Mouse (Mus musculus): ENCODE results near the gene Itpk1. TPM values are rescaled to one million over a fixed set of nuclear protein-coding genes. Genes with fewer than 3 reads are reported as not detected.

Gene Itpk1
- polyA plus RNA-seq, 1 experiment, result 34.2 TPM

- TF ChIP-seq CTCF (IDR thresholded peaks at IDR 0.05; ENCODE audit: borderline replicate concordance, control insufficient read depth, extremely low read depth, insufficient read depth, low read length, poor library complexity) (peak; percentile 55; the same call in 1 of the 2 replicates), POLR2A (IDR thresholded peaks at IDR 0.05; ENCODE audit: control insufficient read depth, extremely low read depth, insufficient read depth, low read length, poor library complexity) (no peak)
- Histone ChIP-seq H3K27ac (ENCODE audit: control insufficient read depth, insufficient read depth, low read length) (no peak overlapping the region), H3K36me3 (ENCODE audit: control insufficient read depth, insufficient read depth, low read length) (no peaks in the 10 kb centered on the region), H3K4me1 (replicated peaks; ENCODE audit: control insufficient read depth, insufficient read depth, low read length) (peaks cover 22% of the 10 kb centered on the region), H3K4me3 (ENCODE audit: control insufficient read depth, insufficient read depth, low read length) (no peak overlapping the region), H3K27me3 (ENCODE audit: control insufficient read depth, insufficient read depth, low read length) (no peaks in the 10 kb centered on the region)
- WGBS, result 87% methylated on average over 7 of the region's 7 CpGs
- DNase-seq, result peak; percentile 71
Measured at GRCm38 (mm10) chr12:102681590-102681989, 23.1 kb downstream of the Itpk1 start.

DNA sequence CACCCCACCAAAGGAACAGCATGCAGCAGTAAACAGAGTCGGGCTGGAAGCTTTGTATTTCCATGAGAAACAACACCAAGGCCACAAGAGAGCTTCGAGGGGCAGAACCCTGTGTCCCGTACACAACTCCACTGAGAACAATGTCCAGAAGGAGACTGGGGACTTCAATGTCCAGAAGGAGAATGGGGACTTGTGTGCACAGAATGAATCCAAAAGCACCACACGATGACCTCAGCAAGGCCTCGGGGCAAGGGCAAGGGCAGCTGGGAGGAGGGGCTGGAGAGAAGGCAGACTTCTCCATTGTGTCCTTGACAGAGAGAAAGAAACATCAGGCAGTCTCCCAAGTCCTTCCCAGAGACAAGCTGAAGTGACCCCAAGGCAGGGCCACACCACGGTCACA lies 25.9 kb downstream of the Itpk1 start:
- H3K27me3 ChIP-seq (ENCODE audit: control insufficient read depth, insufficient read depth, low read length), result no peaks in the 10 kb centered on the region
- no peaks in the 10 kb centered on the region for H3K36me3 ChIP-seq (ENCODE audit: control insufficient read depth, insufficient read depth, low read length)
- DNase-seq, result no peak
- H3K4me3 ChIP-seq (ENCODE audit: control insufficient read depth, insufficient read depth, low read length), result no peak overlapping the region
- H3K4me1 ChIP-seq (replicated peaks; ENCODE audit: control insufficient read depth, insufficient read depth, low read length), result peaks cover 32% of the 10 kb centered on the region
- TF ChIP-seq POLR2A (IDR thresholded peaks at IDR 0.05; ENCODE audit: control insufficient read depth, extremely low read depth, insufficient read depth, low read length, poor library complexity) (no peak), CTCF (IDR thresholded peaks at IDR 0.05; ENCODE audit: borderline replicate concordance, control insufficient read depth, extremely low read depth, insufficient read depth, low read length, poor library complexity) (no peak)
- no peak overlapping the region for H3K27ac ChIP-seq (ENCODE audit: control insufficient read depth, insufficient read depth, low read length)
- 86% methylated on average over 6 of the region's 6 CpGs for WGBS

GRCm38 (mm10) chr12:102677089-102677488 lies 27.6 kb downstream of the Itpk1 start:
- TF ChIP-seq POLR2A (IDR thresholded peaks at IDR 0.05; ENCODE audit: control insufficient read depth, extremely low read depth, insufficient read depth, low read length, poor library complexity), result no peak
- no peak for TF ChIP-seq CTCF (IDR thresholded peaks at IDR 0.05; ENCODE audit: borderline replicate concordance, control insufficient read depth, extremely low read depth, insufficient read depth, low read length, poor library complexity)
- no peaks in the 10 kb centered on the region for H3K27me3 ChIP-seq (ENCODE audit: control insufficient read depth, insufficient read depth, low read length)
- no peak overlapping the region for H3K27ac ChIP-seq (ENCODE audit: control insufficient read depth, insufficient read depth, low read length)
- peaks cover 44% of the 10 kb centered on the region for H3K4me1 ChIP-seq (replicated peaks; ENCODE audit: control insufficient read depth, insufficient read depth, low read length)
- DNase-seq, result no peak
- no peak overlapping the region for H3K4me3 ChIP-seq (ENCODE audit: control insufficient read depth, insufficient read depth, low read length)
- H3K36me3 ChIP-seq (ENCODE audit: control insufficient read depth, insufficient read depth, low read length), result no peaks in the 10 kb centered on the region
- WGBS, result 85% methylated on average over 3 of the region's 3 CpGs

DNA sequence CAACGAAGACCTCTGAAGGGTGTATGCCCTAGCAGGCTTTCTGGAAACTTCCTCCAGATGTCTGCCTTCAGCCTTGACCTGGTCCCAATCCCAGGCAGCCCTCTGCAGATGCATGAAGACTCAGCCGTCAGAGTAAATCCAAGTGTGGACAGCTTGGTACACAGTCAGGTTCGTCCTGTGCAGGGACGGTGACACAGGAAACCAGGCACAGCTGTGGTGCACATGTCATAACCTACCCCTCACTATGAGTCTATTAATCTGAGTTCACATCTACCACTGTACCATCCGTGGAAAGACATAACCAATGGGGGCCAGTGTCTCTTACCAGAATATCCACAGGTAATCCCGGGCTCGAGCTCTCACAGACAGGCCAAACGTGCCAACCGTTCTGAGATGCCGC lies 30.2 kb downstream of the Itpk1 start:
- Histone ChIP-seq H3K4me3 (ENCODE audit: control insufficient read depth, insufficient read depth, low read length) (no peak overlapping the region), H3K4me1 (replicated peaks; ENCODE audit: control insufficient read depth, insufficient read depth, low read length) (peaks cover 46% of the 10 kb centered on the region), H3K27ac (ENCODE audit: control insufficient read depth, insufficient read depth, low read length) (peak overlapping the region; percentile 79; the same call in 1 of the 2 replicates), H3K36me3 (ENCODE audit: control insufficient read depth, insufficient read depth, low read length) (no peaks in the 10 kb centered on the region), H3K27me3 (ENCODE audit: control insufficient read depth, insufficient read depth, low read length) (no peaks in the 10 kb centered on the region)
- 18% methylated on average over 10 of the region's 10 CpGs for WGBS
- DNase-seq, result no peak
- TF ChIP-seq POLR2A (IDR thresholded peaks at IDR 0.05; ENCODE audit: control insufficient read depth, extremely low read depth, insufficient read depth, low read length, poor library complexity) (no peak), CTCF (IDR thresholded peaks at IDR 0.05; ENCODE audit: borderline replicate concordance, control insufficient read depth, extremely low read depth, insufficient read depth, low read length, poor library complexity) (no peak)

GRCm38 (mm10) chr12:102674123-102674522 lies 30.6 kb downstream of the Itpk1 start:
- no peak overlapping the region for H3K4me3 ChIP-seq (ENCODE audit: control insufficient read depth, insufficient read depth, low read length)
- H3K27ac ChIP-seq (ENCODE audit: control insufficient read depth, insufficient read depth, low read length), result peak overlapping the region; percentile 79; the same call in 1 of the 2 replicates
- TF ChIP-seq CTCF (IDR thresholded peaks at IDR 0.05; ENCODE audit: borderline replicate concordance, control insufficient read depth, extremely low read depth, insufficient read depth, low read length, poor library complexity) (no peak), POLR2A (IDR thresholded peaks at IDR 0.05; ENCODE audit: control insufficient read depth, extremely low read depth, insufficient read depth, low read length, poor library complexity) (no peak)
- H3K4me1 ChIP-seq (replicated peaks; ENCODE audit: control insufficient read depth, insufficient read depth, low read length), result peaks cover 44% of the 10 kb centered on the region
- no peaks in the 10 kb centered on the region for H3K27me3 ChIP-seq (ENCODE audit: control insufficient read depth, insufficient read depth, low read length)
- no peaks in the 10 kb centered on the region for H3K36me3 ChIP-seq (ENCODE audit: control insufficient read depth, insufficient read depth, low read length)
- WGBS, result 28% methylated on average over 13 of the region's 13 CpGs
- no peak for DNase-seq

DNA sequence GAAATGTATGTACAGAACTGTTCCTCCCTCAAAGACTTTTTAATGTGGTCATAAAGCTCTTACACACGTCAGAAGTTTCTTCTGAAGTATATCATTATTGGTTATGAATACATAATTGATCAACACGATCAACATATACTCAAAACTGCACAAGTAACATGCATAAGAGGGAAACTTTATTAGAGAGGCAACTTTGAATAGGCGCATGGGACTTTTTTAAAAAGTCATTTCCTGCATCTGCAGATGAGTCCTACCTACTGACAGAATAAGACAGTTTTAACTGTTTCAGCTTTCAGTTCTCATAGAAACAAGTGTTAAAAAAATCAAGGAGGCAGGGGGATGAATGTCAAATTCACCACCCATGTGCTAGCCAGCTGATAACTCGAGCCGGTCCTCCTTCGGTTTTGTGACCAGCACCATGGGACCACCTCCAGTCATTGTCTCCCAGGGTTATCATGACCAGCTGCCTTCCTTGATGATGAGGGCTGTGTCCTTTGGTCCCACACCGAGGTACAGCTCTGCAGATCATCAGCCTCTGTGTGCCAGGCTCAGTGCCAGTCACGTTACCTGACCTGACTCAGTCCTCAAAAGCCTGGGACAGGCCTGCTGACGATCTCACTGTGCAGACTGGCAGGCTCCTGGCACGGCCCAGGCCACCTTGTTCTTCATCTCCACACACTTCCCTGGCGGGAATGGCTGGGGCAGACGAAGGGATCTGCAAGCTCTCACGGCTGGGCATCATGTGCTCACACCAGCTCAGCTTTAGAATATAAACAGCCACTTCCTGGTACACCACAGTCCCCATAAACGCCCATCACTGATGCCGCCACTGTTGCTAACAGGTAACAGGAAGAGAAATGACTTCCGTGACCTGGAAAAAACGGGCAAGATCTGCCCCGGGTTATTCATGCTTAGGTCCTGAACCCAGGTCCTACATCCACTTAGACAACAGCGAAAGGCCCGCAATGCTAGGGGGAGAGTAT lies 31.6 kb downstream of the Itpk1 start:
- Histone ChIP-seq H3K27me3 (ENCODE audit: control insufficient read depth, insufficient read depth, low read length) (no peaks in the 10 kb centered on the region), H3K4me3 (ENCODE audit: control insufficient read depth, insufficient read depth, low read length) (no peak overlapping the region), H3K4me1 (replicated peaks; ENCODE audit: control insufficient read depth, insufficient read depth, low read length) (peaks cover 44% of the 10 kb centered on the region), H3K36me3 (ENCODE audit: control insufficient read depth, insufficient read depth, low read length) (no peaks in the 10 kb centered on the region), H3K27ac (ENCODE audit: control insufficient read depth, insufficient read depth, low read length) (peak overlapping the region; percentile 79)
- WGBS, result 41% methylated on average over 20 of the region's 20 CpGs
- 0 out of 2 replicates have a peak, but pooled peaks have one; percentile 17 for TF ChIP-seq CTCF (IDR thresholded peaks at IDR 0.05; ENCODE audit: borderline replicate concordance, control insufficient read depth, extremely low read depth, insufficient read depth, low read length, poor library complexity)
- TF ChIP-seq POLR2A (IDR thresholded peaks at IDR 0.05; ENCODE audit: control insufficient read depth, extremely low read depth, insufficient read depth, low read length, poor library complexity), result no peak
- DNase-seq, result no peak
